Mouse (Mus musculus): ENCODE results near the gene Slc7a1. TPM values are rescaled to one million over a fixed set of nuclear protein-coding genes. Genes with fewer than 3 reads are reported as not detected.

The Slc7a1 gene
- polyA plus RNA-seq, 1 experiment = 10.2 TPM

GRCm38 (mm10) chr5:148312443-148312842 is 87.3 kb downstream of the Slc7a1 start:
- no peak overlapping the region for H3K4me3 ChIP-seq (ENCODE audit: insufficient read depth, low read length)
- TF ChIP-seq POLR2A (IDR thresholded peaks at IDR 0.05; ENCODE audit: extremely low read depth, insufficient read depth, low read length) (no peak), CTCF (IDR thresholded peaks at IDR 0.05; ENCODE audit: extremely low read depth, insufficient read depth, low read length) (0 out of 2 replicates have a peak, but pooled peaks have one; percentile 18)
- no peaks in the 10 kb centered on the region for H3K4me1 ChIP-seq (ENCODE audit: control insufficient read depth, insufficient read depth, low read length)
- H3K27ac ChIP-seq (ENCODE audit: insufficient read depth, low read length) = no peak overlapping the region

GRCm38 (mm10) chr5:148310790-148311189 is 88.9 kb downstream of the Slc7a1 start:
- no peak overlapping the region for H3K4me3 ChIP-seq (ENCODE audit: insufficient read depth, low read length)
- H3K4me1 ChIP-seq (ENCODE audit: control insufficient read depth, insufficient read depth, low read length) = no peaks in the 10 kb centered on the region
- H3K27ac ChIP-seq (ENCODE audit: insufficient read depth, low read length) = no peak overlapping the region
- TF ChIP-seq POLR2A (IDR thresholded peaks at IDR 0.05; ENCODE audit: extremely low read depth, insufficient read depth, low read length) (no peak), CTCF (IDR thresholded peaks at IDR 0.05; ENCODE audit: extremely low read depth, insufficient read depth, low read length) (0 out of 2 replicates have a peak, but pooled peaks have one; percentile 15)

GRCm38 (mm10) chr5:148304112-148304511 is 95.6 kb downstream of the Slc7a1 start:
- H3K4me3 ChIP-seq (ENCODE audit: insufficient read depth, low read length) = no peak overlapping the region
- H3K4me1 ChIP-seq (ENCODE audit: control insufficient read depth, insufficient read depth, low read length) = no peaks in the 10 kb centered on the region
- TF ChIP-seq POLR2A (IDR thresholded peaks at IDR 0.05; ENCODE audit: extremely low read depth, insufficient read depth, low read length) (no peak), CTCF (IDR thresholded peaks at IDR 0.05; ENCODE audit: extremely low read depth, insufficient read depth, low read length) (no peak)
- no peak overlapping the region for H3K27ac ChIP-seq (ENCODE audit: insufficient read depth, low read length)

GRCm38 (mm10) chr5:148302968-148303367 is 96.7 kb downstream of the Slc7a1 start:
- Histone ChIP-seq H3K27ac (ENCODE audit: insufficient read depth, low read length) (no peak overlapping the region), H3K4me1 (ENCODE audit: control insufficient read depth, insufficient read depth, low read length) (no peaks in the 10 kb centered on the region), H3K4me3 (ENCODE audit: insufficient read depth, low read length) (no peak overlapping the region)
- no peak for TF ChIP-seq POLR2A (IDR thresholded peaks at IDR 0.05; ENCODE audit: extremely low read depth, insufficient read depth, low read length)
- TF ChIP-seq CTCF (IDR thresholded peaks at IDR 0.05; ENCODE audit: extremely low read depth, insufficient read depth, low read length) = no peak

- TF ChIP-seq CTCF (IDR thresholded peaks at IDR 0.05; ENCODE audit: extremely low read depth, insufficient read depth, low read length) (peak; percentile 58), POLR2A (IDR thresholded peaks at IDR 0.05; ENCODE audit: extremely low read depth, insufficient read depth, low read length) (no peak)
- no peak overlapping the region for H3K4me3 ChIP-seq (ENCODE audit: insufficient read depth, low read length)
- H3K27ac ChIP-seq (ENCODE audit: insufficient read depth, low read length) = no peak overlapping the region
- no peaks in the 10 kb centered on the region for H3K4me1 ChIP-seq (ENCODE audit: control insufficient read depth, insufficient read depth, low read length)
These were observed 106.4 kb downstream of the Slc7a1 start for GRCm38 (mm10) chr5:148293346-148293745.

GRCm38 (mm10) chr5:148292862-148293261 is 106.8 kb downstream of the Slc7a1 start:
- TF ChIP-seq POLR2A (IDR thresholded peaks at IDR 0.05; ENCODE audit: extremely low read depth, insufficient read depth, low read length) = no peak
- no peak for TF ChIP-seq CTCF (IDR thresholded peaks at IDR 0.05; ENCODE audit: extremely low read depth, insufficient read depth, low read length)
- Histone ChIP-seq H3K27ac (ENCODE audit: insufficient read depth, low read length) (no peak overlapping the region), H3K4me1 (ENCODE audit: control insufficient read depth, insufficient read depth, low read length) (no peaks in the 10 kb centered on the region), H3K4me3 (ENCODE audit: insufficient read depth, low read length) (no peak overlapping the region)

GRCm38 (mm10) chr5:148289951-148290350 is 109.8 kb downstream of the Slc7a1 start:
- no peak for TF ChIP-seq CTCF (IDR thresholded peaks at IDR 0.05; ENCODE audit: extremely low read depth, insufficient read depth, low read length)
- H3K27ac ChIP-seq (ENCODE audit: insufficient read depth, low read length) = no peak overlapping the region

GRCm38 (mm10) chr5:148288804-148289203 is 110.9 kb downstream of the Slc7a1 start:
- no peaks in the 10 kb centered on the region for H3K4me1 ChIP-seq (ENCODE audit: control insufficient read depth, insufficient read depth, low read length)
- H3K27ac ChIP-seq (ENCODE audit: insufficient read depth, low read length) = no peak overlapping the region
- H3K4me3 ChIP-seq (ENCODE audit: insufficient read depth, low read length) = no peak overlapping the region
- no peak for TF ChIP-seq POLR2A (IDR thresholded peaks at IDR 0.05; ENCODE audit: extremely low read depth, insufficient read depth, low read length)
- no peak for TF ChIP-seq CTCF (IDR thresholded peaks at IDR 0.05; ENCODE audit: extremely low read depth, insufficient read depth, low read length)

More at GRCm38 (mm10) chr5:148289951-148290350, 109.8 kb downstream of the Slc7a1 start:
- H3K4me3 ChIP-seq (ENCODE audit: insufficient read depth, low read length) = no peak overlapping the region
- H3K4me1 ChIP-seq (ENCODE audit: control insufficient read depth, insufficient read depth, low read length) = no peaks in the 10 kb centered on the region

- Histone ChIP-seq H3K27ac (ENCODE audit: insufficient read depth, low read length) (no peak overlapping the region), H3K4me3 (ENCODE audit: insufficient read depth, low read length) (no peak overlapping the region), H3K4me1 (ENCODE audit: control insufficient read depth, insufficient read depth, low read length) (no peaks in the 10 kb centered on the region; the same call in 1 of the 2 replicates)
- TF ChIP-seq CTCF (IDR thresholded peaks at IDR 0.05; ENCODE audit: extremely low read depth, insufficient read depth, low read length) = no peak
- TF ChIP-seq POLR2A (IDR thresholded peaks at IDR 0.05; ENCODE audit: extremely low read depth, insufficient read depth, low read length) = no peak
These were observed 112.2 kb downstream of the Slc7a1 start for GRCm38 (mm10) chr5:148287529-148287928.

- no peak for TF ChIP-seq POLR2A (IDR thresholded peaks at IDR 0.05; ENCODE audit: extremely low read depth, insufficient read depth, low read length)
- TF ChIP-seq CTCF (IDR thresholded peaks at IDR 0.05; ENCODE audit: extremely low read depth, insufficient read depth, low read length) = no peak
- H3K27ac ChIP-seq (ENCODE audit: insufficient read depth, low read length) = no peak overlapping the region
- H3K4me3 ChIP-seq (ENCODE audit: insufficient read depth, low read length) = no peak overlapping the region
- H3K4me1 ChIP-seq (ENCODE audit: control insufficient read depth, insufficient read depth, low read length) = no peaks in the 10 kb centered on the region; the same call in 1 of the 2 replicates
These were observed 116.1 kb downstream of the Slc7a1 start for GRCm38 (mm10) chr5:148283584-148283983.
